Mouse (Mus musculus) right cerebral cortex, postnatal 10 days (tissue): ENCODE measurements around the gene Fbrsl1.

Source experiments
- DNase-seq, 2 experiments: peaks; one replicate each; pipeline ENCODE4 v3.0.0; 2021; ENCODE audit warnings: low spot score in 2 of 2

The Fbrsl1 gene

GRCm38 (mm10) chr5:110415806-110416700 is 32.2 kb downstream of the Fbrsl1 start:
- DNase-seq, result no peak

GRCm38 (mm10) chr5:110415022-110415421 is 33.3 kb downstream of the Fbrsl1 start:
- no peak for DNase-seq

GRCm38 (mm10) chr5:110413018-110413417 is 35.3 kb downstream of the Fbrsl1 start:
- DNase-seq, result no peak

- DNase-seq, result no peak
Measured at GRCm38 (mm10) chr5:110410386-110410785, 37.9 kb downstream of the Fbrsl1 start.

- DNase-seq, result no peak
Measured at GRCm38 (mm10) chr5:110408967-110409366, 39.3 kb downstream of the Fbrsl1 start.

GRCm38 (mm10) chr5:110406065-110406714 is 42.1 kb downstream of the Fbrsl1 start:
- DNase-seq, result no peak

GRCm38 (mm10) chr5:110403931-110404330 is 44.4 kb downstream of the Fbrsl1 start:
- no peak for DNase-seq

- no peak for DNase-seq
Measured at GRCm38 (mm10) chr5:110402557-110402956, 45.7 kb downstream of the Fbrsl1 start.

- DNase-seq, result no peak
Measured at GRCm38 (mm10) chr5:110401101-110401500, 47.2 kb downstream of the Fbrsl1 start.

- no peak for DNase-seq
Measured at GRCm38 (mm10) chr5:110395006-110395661, 53.2 kb downstream of the Fbrsl1 start.

GRCm38 (mm10) chr5:110392727-110393126 is 55.6 kb downstream of the Fbrsl1 start:
- DNase-seq, result no peak

GRCm38 (mm10) chr5:110390631-110391030 is 57.7 kb downstream of the Fbrsl1 start:
- no peak for DNase-seq

- DNase-seq, result no peak
Measured at GRCm38 (mm10) chr5:110387332-110387731, 61.0 kb downstream of the Fbrsl1 start.

- DNase-seq, result peak; percentile 82 to 83
Measured at GRCm38 (mm10) chr5:110386371-110387330, 61.7 kb downstream of the Fbrsl1 start.

GRCm38 (mm10) chr5:110385263-110385662 is 63.0 kb downstream of the Fbrsl1 start:
- no peak for DNase-seq

GRCm38 (mm10) chr5:110384491-110384890 is 63.8 kb downstream of the Fbrsl1 start:
- no peak for DNase-seq

- DNase-seq, result no peak
Measured at GRCm38 (mm10) chr5:110379823-110380222, 68.5 kb downstream of the Fbrsl1 start.

- DNase-seq, result no peak
Measured at GRCm38 (mm10) chr5:110379086-110379485, 69.2 kb downstream of the Fbrsl1 start.

- DNase-seq, result no peak
Measured at GRCm38 (mm10) chr5:110378181-110378583, 70.1 kb downstream of the Fbrsl1 start.

- DNase-seq, result peak; percentile 75 to 80
Measured at GRCm38 (mm10) chr5:110376802-110377433, 71.4 kb downstream of the Fbrsl1 start.
